Mouse (Mus musculus) thymus, adult 2 months (tissue): ENCODE data around the gene Gata1.

Source experiments
- CTCF ChIP-seq: fragments of 200-500 bp; IDR thresholded peaks from 2 replicates; pipeline ENCODE4 v1.5.1; 2012; ENCODE audit warnings: mild to moderate bottlenecking, control low read depth, low read length, moderate library complexity, borderline replicate concordance; ENCODE audit not compliant: control insufficient read depth, poor library complexity, insufficient read depth; ENCODE audit errors: extremely low read depth
- POLR2A ChIP-seq: fragments of 200-500 bp; IDR thresholded peaks from 2 replicates; pipeline ENCODE4 v1.6.1; 2012; ENCODE audit warnings: mild to moderate bottlenecking, low read length, control low read depth, moderate library complexity; ENCODE audit not compliant: control insufficient read depth, poor library complexity, insufficient read depth; ENCODE audit errors: extremely low read depth

DNA sequence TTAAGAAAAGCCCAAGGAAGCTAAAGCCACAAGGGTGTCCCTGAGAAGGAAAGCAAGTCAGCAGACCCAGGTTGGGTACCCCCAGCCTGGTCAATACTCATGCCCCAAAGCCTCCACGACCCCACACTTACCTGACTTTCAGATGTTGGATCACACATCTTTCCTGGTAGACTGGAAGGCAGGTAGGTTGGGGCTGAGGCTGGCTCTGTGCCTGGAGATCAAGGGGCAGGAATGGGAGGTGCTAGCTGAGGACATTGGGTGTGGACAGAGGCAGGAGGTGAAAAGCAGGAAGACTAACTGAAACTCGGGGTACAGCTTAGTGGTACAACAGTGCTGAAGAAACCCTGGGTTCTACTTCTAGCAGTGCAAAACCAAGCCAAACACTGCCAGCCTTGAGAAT lies 40.4 kb upstream of the Gata1 start, which contains the start of gene Glod5:
- TF ChIP-seq CTCF (no peak), POLR2A (no peak)
